Mouse (Mus musculus): ENCODE measurements around the gene Olfr690.
"Not testable (repeated sequence)": the region's sequence is repeated elsewhere in the genome, so short reads cannot be mapped to it uniquely, and the experiment has no call there.

The Olfr690 gene

DNA sequence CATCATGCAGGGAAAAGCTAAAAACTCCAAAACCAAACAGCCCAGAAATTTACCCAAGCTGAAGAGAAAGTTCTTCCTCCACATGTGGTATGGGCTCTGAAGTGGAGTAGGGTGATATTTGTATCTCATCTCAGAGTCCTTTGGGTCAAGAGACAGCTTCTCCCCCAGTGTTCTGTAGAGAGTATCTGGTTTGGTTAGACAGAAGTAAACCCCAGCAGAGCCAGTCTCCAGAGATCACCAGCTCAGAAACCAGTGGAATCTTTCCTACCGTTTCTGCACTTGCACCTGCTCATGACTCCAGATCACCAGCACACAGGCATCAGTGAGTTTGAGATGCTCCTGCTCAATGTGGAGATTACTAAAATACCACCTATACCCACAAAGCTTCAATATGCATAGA is at the start of gene Olfr690:
Gene Olfr690 (minus strand): TSS at position 101 of the 400 bp plus-strand sequence.
- CTCF ChIA-PET, result no interaction called here

GRCm38 (mm10) chr7:105380329-105380728 is 46.4 kb upstream of the Olfr690 start:
- CTCF ChIA-PET, result no interaction called here

GRCm38 (mm10) chr7:105374866-105375265 is 41.0 kb upstream of the Olfr690 start, which contains the start of gene Gm5901:
TSS of gene Gm5901 (plus strand) at chr7:105375038.
- CTCF ChIA-PET, result no interaction called here

- CTCF ChIA-PET, result no interaction called here
Observed at GRCm38 (mm10) chr7:105373976-105374375, 40.1 kb upstream of the Olfr690 start.

DNA sequence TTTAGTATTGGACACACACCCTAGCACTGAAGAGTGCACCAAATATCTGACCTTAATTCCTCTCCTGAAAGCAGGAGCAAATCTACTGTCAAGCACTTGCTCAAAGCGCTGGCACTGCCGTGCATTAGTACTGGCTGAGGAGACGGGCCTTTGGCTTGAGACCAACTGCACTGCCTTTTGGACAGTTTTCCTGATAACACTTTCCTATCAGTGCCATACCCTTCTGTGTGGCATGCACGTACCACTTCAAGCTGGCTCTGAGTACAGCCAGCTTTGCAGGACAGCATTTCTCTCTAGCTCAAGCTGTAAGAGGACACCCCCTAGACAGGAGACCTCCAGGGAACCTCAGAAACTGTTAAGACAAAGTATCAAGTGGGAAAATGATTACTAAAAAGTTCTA is 39.6 kb upstream of the Olfr690 start:
- CTCF ChIA-PET, result no interaction called here

GRCm38 (mm10) chr7:105372912-105373311 is 39.0 kb upstream of the Olfr690 start:
- CTCF ChIA-PET, result interaction anchor here (0.6 kb wide), 1 partner anchor 44 kb away, joined by 3 read pairs; no protein-coding TSS in a partner anchor

DNA sequence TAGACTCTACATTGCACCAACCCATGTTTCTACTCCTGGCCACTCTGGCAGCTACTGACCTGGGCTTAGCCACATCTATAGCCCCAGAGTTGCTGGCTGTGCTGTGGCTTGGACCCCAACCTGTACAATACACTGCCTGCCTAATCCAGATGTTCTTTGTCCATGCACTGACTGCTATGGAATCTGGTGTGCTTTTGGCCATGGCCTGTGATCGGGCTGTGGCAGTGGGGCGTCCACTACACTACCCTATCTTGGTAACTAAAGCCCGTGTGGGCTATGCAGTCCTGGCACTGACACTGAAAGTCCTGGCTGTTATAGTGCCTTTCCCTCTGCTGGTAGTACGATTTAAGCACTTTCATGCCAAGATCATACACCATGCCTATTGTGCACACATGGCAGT is 34.6 kb upstream of the Olfr690 start:
- CTCF ChIA-PET, result interaction anchor here (0.6 kb wide), 1 partner anchor 212 kb away, joined by 13 read pairs; no protein-coding TSS in a partner anchor

DNA sequence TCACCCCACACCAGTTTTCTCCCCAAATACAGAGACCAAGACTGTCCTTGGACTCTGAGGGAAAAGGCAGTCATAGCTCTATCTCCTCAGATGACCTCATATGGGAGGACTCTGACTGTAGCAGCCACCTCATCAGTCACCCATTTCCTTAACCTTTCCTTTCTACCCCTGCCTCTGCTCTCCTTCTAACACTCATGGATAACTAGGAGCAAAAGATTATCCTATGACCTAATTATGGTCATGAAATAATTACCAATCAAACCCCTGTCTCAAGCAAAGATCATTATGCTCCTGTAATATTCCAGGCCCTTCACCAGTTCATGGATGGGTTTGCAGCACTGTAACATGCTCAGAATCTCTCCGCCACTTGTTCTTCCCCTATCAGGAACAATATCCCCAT is 34.0 kb upstream of the Olfr690 start, which contains the start of gene Olfr692:
Gene Olfr692 (plus strand): TSS at position 301 of the 400 bp plus-strand sequence.
- CTCF ChIA-PET, result interaction anchor here (0.6 kb wide), 1 partner anchor 213 kb away, joined by 13 read pairs; no protein-coding TSS in a partner anchor

- CTCF ChIA-PET, result no interaction called here
Observed at GRCm38 (mm10) chr7:105367268-105367667, 33.4 kb upstream of the Olfr690 start.

DNA sequence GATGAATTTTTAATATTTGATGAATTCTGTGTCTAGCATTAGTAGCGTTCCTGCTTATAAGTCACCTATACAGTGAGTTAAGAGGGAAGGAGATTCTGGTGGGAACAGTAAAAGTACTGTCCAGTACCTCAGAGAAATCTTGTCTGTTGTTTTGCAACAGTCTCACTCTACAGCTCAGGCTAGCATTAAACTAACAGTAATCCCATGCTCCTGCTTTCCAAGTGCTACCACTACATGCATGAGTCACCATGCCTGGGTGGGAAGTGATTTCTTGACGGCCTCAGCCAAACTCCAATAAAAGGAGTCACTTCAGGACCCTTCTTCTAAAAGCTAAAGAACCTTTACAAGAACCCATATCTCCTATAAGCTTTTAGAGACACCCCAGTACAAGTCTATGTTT is 27.8 kb upstream of the Olfr690 start:
- CTCF ChIA-PET, result no interaction called here

- CTCF ChIA-PET, result not testable (repeated sequence)
Observed at GRCm38 (mm10) chr7:105356487-105356886, 22.6 kb upstream of the Olfr690 start.

DNA sequence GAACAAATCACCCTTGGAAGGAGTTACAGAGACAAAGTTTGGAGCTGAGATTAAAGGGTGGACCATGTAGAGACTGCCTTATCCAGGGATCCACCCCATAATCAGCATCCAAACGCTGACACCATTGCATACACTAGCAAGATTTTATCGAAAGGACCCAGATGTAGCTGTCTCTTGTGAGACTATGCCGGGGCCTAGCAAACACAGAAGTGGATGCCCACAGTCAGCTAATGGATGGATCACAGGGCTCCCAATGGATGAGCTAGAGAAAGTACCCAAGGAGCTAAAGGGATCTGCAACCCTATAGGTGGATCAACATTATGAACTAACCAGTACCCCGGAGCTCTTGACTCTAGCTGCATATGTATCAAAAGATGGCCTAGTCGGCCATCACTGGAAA is 22.2 kb upstream of the Olfr690 start:
- CTCF ChIA-PET, result not testable (repeated sequence)

GRCm38 (mm10) chr7:105342752-105343151 is 8.8 kb upstream of the Olfr690 start:
- CTCF ChIA-PET, result no interaction called here

- CTCF ChIA-PET, result no interaction called here
Observed at GRCm38 (mm10) chr7:105342170-105342569, 8.3 kb upstream of the Olfr690 start, which contains the start of gene Olfr691. TSS of gene Olfr691 (minus strand) at chr7:105342270.

- CTCF ChIA-PET, result no interaction called here
Observed at GRCm38 (mm10) chr7:105325302-105325701, 8.6 kb downstream of the Olfr690 start.

DNA sequence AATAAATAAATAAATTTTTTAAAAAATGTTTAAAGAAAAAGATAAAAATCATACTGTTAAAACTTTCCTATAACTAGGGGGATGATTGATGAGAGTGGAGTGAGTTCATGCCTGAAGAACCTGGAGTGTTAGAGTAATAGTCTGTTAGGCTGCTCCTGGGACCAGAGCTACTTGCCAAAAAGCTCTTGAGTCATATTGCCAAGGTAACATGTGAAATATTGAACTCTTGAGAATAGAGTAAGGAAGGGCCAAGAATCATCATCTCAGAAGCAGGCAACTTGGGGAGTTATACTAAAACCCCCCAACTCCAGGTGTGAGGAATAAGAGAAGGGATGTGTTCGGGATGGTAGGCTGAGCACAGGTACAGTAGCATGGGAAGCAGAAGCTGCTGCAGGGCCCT is 23.0 kb downstream of the Olfr690 start, which contains the start of gene Olfr689:
Gene Olfr689 (plus strand): TSS at position 301 of the 400 bp plus-strand sequence.
- CTCF ChIA-PET, result no interaction called here

- CTCF ChIA-PET, result no interaction called here
Observed at GRCm38 (mm10) chr7:105290051-105290450, 43.9 kb downstream of the Olfr690 start.

DNA sequence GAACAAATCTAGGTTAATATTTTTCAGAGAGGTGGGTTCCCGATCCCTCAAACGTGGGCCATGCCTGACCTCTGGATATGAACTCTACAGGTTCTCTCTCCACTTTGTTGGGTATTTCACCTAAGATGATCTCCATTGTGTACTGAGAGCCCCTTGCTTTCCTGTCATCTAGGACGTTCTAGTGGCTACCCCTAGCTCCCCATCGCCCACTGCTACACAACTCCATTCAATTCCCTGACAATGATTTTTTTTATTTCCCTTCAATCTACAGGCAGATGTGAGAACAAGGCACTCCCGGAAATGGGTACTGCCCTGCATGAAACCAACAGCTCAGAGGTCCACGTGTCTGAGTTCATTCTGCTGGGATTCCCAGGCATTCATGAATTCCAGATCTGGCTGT is 46.1 kb downstream of the Olfr690 start, which contains the start of gene Olfr688:
Gene Olfr688 (plus strand): TSS at position 301 of the 400 bp plus-strand sequence.
- CTCF ChIA-PET, result no interaction called here

Data from spleen, embryonic (tissue).